30 mouse cellular contexts compared by ENCODE assay signal in the genomic region with DNA sequence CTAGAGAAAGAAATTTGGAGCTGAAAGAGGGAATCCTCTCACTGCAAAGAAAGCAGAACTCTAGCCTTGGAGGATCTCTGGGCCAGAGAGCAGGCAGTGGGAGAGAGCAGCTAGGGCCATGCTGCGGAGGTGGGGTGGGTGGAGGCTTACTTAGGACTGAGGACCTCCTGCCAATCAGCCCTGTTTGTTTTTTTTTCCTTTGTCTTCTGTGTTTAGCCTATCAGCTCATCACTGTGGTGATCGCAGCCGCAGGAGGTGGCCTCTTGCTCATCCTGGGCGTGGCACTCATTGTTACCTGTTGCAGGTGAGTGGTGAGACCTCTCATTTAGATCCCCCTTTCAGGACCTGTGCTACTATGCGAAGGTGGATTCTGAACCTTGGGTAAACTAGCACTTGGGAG. TPM values are rescaled to one million over a fixed set of nuclear protein-coding genes. Genes with fewer than 3 reads are reported as not detected.
A peak's percentile ranks its signal among the peaks of the same experiment; 100 is the strongest.
DNase-seq lines count a peak whose midpoint lies in the region; ATAC-seq lines count a peak whose summit lies in the region.
"Had no signal": no experiment of that assay in that cellular context is flagged by ENCODE, and none has a peak within 500 bp of the region (broad histone marks: within the 10 kb centered on the region; RNA-seq: fewer than 3 reads in every experiment).

No protein-coding gene starts in this region.

- WGBS in hindbrain, embryonic 14.5 days: 35% methylated on average over 5 of the region's 5 CpGs
- WGBS in hindbrain, embryonic 11.5 days: 22% methylated on average over 5 of the region's 5 CpGs
- 39% methylated on average over 5 of the region's 5 CpGs for WGBS in hindbrain, embryonic 16.5 days
- 43% methylated on average over 5 of the region's 5 CpGs for WGBS in midbrain, embryonic 15.5 days

- no peaks in the 10 kb centered on the region for H3K9me3 ChIP-seq in hindbrain, embryonic 14.5 days (ENCODE audit: control insufficient read depth, low read length)
- no peaks in the 10 kb centered on the region for H3K9me3 ChIP-seq in hindbrain, embryonic 11.5 days (ENCODE audit: control insufficient read depth, low read length)
- H3K9me3 ChIP-seq in hindbrain, embryonic 16.5 days (ENCODE audit: control insufficient read depth, low read length): no peaks in the 10 kb centered on the region
- no peaks in the 10 kb centered on the region for H3K9me3 ChIP-seq in midbrain, embryonic 15.5 days
- H3K9me3 ChIP-seq: embryonic facial prominence, embryonic 13.5 days; forebrain, embryonic 12.5 days; kidney, embryonic 15.5 days; limb, embryonic 12.5 days; neural tube, embryonic 15.5 days had no signal

- H3K36me3 ChIP-seq in hindbrain, embryonic 14.5 days (replicated peaks; ENCODE audit: control insufficient read depth, insufficient read depth): no peaks in the 10 kb centered on the region; the same call in 1 of the 2 replicates
- no peaks in the 10 kb centered on the region for H3K36me3 ChIP-seq in hindbrain, embryonic 11.5 days (ENCODE audit: control insufficient read depth, insufficient read depth, low read length)
- no peaks in the 10 kb centered on the region for H3K36me3 ChIP-seq in hindbrain, embryonic 16.5 days (ENCODE audit: control insufficient read depth, insufficient read depth, low read length)
- no peaks in the 10 kb centered on the region for H3K36me3 ChIP-seq in midbrain, embryonic 15.5 days (replicated peaks)
- H3K36me3 ChIP-seq: neural tube, embryonic 15.5 days had no signal

- peak overlapping the region; percentile 13; the same call in 1 of the 2 replicates for H3K4me2 ChIP-seq in hindbrain, embryonic 14.5 days (replicated peaks)
- no peak overlapping the region for H3K4me2 ChIP-seq in hindbrain, embryonic 11.5 days (replicated peaks; ENCODE audit: low read depth, low read length)
- peak overlapping the region; percentile 31 for H3K4me2 ChIP-seq in hindbrain, embryonic 16.5 days (ENCODE audit: low read length)
- H3K4me2 ChIP-seq in midbrain, embryonic 15.5 days: peak overlapping the region; percentile 16; the same call in 1 of the 2 replicates
- H3K4me2 ChIP-seq: embryonic facial prominence, embryonic 13.5 days; forebrain, embryonic 12.5 days; kidney, embryonic 15.5 days; limb, embryonic 12.5 days; liver, embryonic 11.5 days; neural tube, embryonic 15.5 days had no signal

- no peak for ATAC-seq in hindbrain, embryonic 14.5 days (ENCODE audit: low FRiP score)
- ATAC-seq in hindbrain, embryonic 11.5 days (ENCODE audit: low FRiP score): no peak
- ATAC-seq in hindbrain, embryonic 16.5 days: no peak
- no peak for ATAC-seq in midbrain, embryonic 15.5 days (replicated peaks)
- ATAC-seq: liver, postnatal 0 days; lung, postnatal 0 days had no signal

- no peak overlapping the region for H3K9ac ChIP-seq in hindbrain, embryonic 14.5 days
- no peak overlapping the region for H3K9ac ChIP-seq in hindbrain, embryonic 11.5 days (ENCODE audit: low read depth, low read length)
- H3K9ac ChIP-seq in hindbrain, embryonic 16.5 days (ENCODE audit: low read depth, low read length): no peak overlapping the region
- no peak overlapping the region for H3K9ac ChIP-seq in midbrain, embryonic 15.5 days
- H3K9ac ChIP-seq: embryonic facial prominence, embryonic 13.5 days; forebrain, embryonic 12.5 days; kidney, embryonic 15.5 days; limb, embryonic 12.5 days; liver, postnatal 0 days; neural tube, embryonic 15.5 days had no signal

- intact Hi-C loops in heart, postnatal 10 days (cut with DNase I): no loop called here

- H3K4me3 ChIP-seq in hindbrain, embryonic 14.5 days (replicated peaks; ENCODE audit: low read length): no peak overlapping the region
- no peak overlapping the region for H3K4me3 ChIP-seq in hindbrain, embryonic 11.5 days (ENCODE audit: low read depth, low read length)
- no peak overlapping the region for H3K4me3 ChIP-seq in hindbrain, embryonic 16.5 days (ENCODE audit: low read length)
- H3K4me3 ChIP-seq in midbrain, embryonic 15.5 days: no peak overlapping the region
- H3K4me3 ChIP-seq: embryonic facial prominence, embryonic 13.5 days; erythroblast, embryonic 14.5 days; forebrain, embryonic 12.5 days; heart, adult 2 months; kidney, embryonic 15.5 days; limb, embryonic 12.5 days; neural tube, embryonic 15.5 days had no signal

- H3K27ac ChIP-seq in hindbrain, embryonic 14.5 days: no peak overlapping the region
- H3K27ac ChIP-seq in hindbrain, embryonic 11.5 days (ENCODE audit: low read depth, low read length): no peak overlapping the region
- H3K27ac ChIP-seq in hindbrain, embryonic 16.5 days (ENCODE audit: low read depth, low read length): no peak overlapping the region
- no peak overlapping the region for H3K27ac ChIP-seq in midbrain, embryonic 15.5 days
- H3K27ac ChIP-seq: embryonic facial prominence, embryonic 13.5 days; forebrain, embryonic 12.5 days; heart, adult 2 months; kidney, embryonic 15.5 days; limb, embryonic 12.5 days; macrophage; neural tube, embryonic 15.5 days had no signal

- H3K27me3 ChIP-seq in hindbrain, embryonic 14.5 days (ENCODE audit: control insufficient read depth, insufficient read depth, low read length): no peaks in the 10 kb centered on the region
- no peaks in the 10 kb centered on the region for H3K27me3 ChIP-seq in hindbrain, embryonic 11.5 days (ENCODE audit: control insufficient read depth, insufficient read depth, low read length)
- H3K27me3 ChIP-seq in hindbrain, embryonic 16.5 days (replicated peaks; ENCODE audit: control insufficient read depth, insufficient read depth, low read length): no peaks in the 10 kb centered on the region
- H3K27me3 ChIP-seq in midbrain, embryonic 15.5 days (replicated peaks): no peaks in the 10 kb centered on the region
- H3K27me3 ChIP-seq: embryonic facial prominence, embryonic 13.5 days; forebrain, embryonic 12.5 days; kidney, embryonic 15.5 days; limb, embryonic 12.5 days; neural tube, embryonic 15.5 days had no signal

- DNase-seq in hindbrain, embryonic 14.5 days (ENCODE audit: low spot score): no peak
- no peak for DNase-seq in hindbrain, embryonic 11.5 days (ENCODE audit: low spot score)
- peak; percentile 76 for DNase-seq in ES-CJ7 (ENCODE audit: low read depth, low spot score)
- DNase-seq in heart, postnatal 10 days: no peak
- no peak for DNase-seq in adrenal gland, adult 18-20 months (ENCODE audit: low spot score in 2 of 2)
- DNase-seq: adrenal gland, adult 8-10 months; cerebellum, adult 8-10 months; cerebellum, postnatal 36 days; gastrocnemius, postnatal 36 days; heart, adult 2 months; heart, postnatal 36 days; kidney, adult 11 months; liver, postnatal 0 days; right cerebral cortex, adult 18-20 months; right cerebral cortex, postnatal 4 days; thymus, postnatal 14 days had no signal

- peaks cover 9% of the 10 kb centered on the region for H3K4me1 ChIP-seq in hindbrain, embryonic 14.5 days (replicated peaks; ENCODE audit: control insufficient read depth, insufficient read depth, low read length)
- H3K4me1 ChIP-seq in hindbrain, embryonic 11.5 days (replicated peaks; ENCODE audit: control insufficient read depth, insufficient read depth, low read length): no peaks in the 10 kb centered on the region
- no peaks in the 10 kb centered on the region for H3K4me1 ChIP-seq in hindbrain, embryonic 16.5 days (ENCODE audit: control insufficient read depth, insufficient read depth, low read depth, low read length)
- H3K4me1 ChIP-seq in midbrain, embryonic 15.5 days: peaks cover 13% of the 10 kb centered on the region

RNA-seq across cellular contexts. Expression of gene Muc13, which starts 33.3 kb away (rescaled TPM):
- not detected in 2 replicates for polyA plus RNA-seq in hindbrain, embryonic 14.5 days (2014; fragmentation: Nextera tagmentation; extraction: Ambion mirVana)
- polyA plus RNA-seq in hindbrain, embryonic 11.5 days (2014; fragmentation: Nextera tagmentation; extraction: Ambion mirVana): 0.08 and 0.14 TPM in 2 replicates
- polyA plus RNA-seq in hindbrain, embryonic 16.5 days (2015; fragmentation: Nextera tagmentation; extraction: Ambion mirVana): not detected in 2 replicates
- polyA plus RNA-seq in midbrain, embryonic 15.5 days (2015; fragmentation: Nextera tagmentation; extraction: Ambion mirVana): 0.08 TPM in 1 of 2 replicates, not detected in the other
- under 1 TPM in 1 of 2 experiments, not detected in 1; 0.07 TPM for total RNA-seq in heart, postnatal 10 days (2021)
- total RNA-seq in adrenal gland, adult 18-20 months (2021): not detected
- total RNA-seq: gastrocnemius, adult 18-20 months; gastrocnemius, postnatal 36 days; heart, adult 2 months; layer of hippocampus, postnatal 14 days had no signal
- polyA plus RNA-seq: erythroblast, embryonic 14.5 days; heart, embryonic 14.5 days; neural tube, embryonic 15.5 days had no signal
